Mouse (Mus musculus): Measurements from ENCODE around the gene Litaf. TPM values are rescaled to one million over a fixed set of nuclear protein-coding genes. Genes with fewer than 3 reads are reported as not detected.

Litaf gene
- polyA plus RNA-seq, 1 experiment = 102 TPM

DNA sequence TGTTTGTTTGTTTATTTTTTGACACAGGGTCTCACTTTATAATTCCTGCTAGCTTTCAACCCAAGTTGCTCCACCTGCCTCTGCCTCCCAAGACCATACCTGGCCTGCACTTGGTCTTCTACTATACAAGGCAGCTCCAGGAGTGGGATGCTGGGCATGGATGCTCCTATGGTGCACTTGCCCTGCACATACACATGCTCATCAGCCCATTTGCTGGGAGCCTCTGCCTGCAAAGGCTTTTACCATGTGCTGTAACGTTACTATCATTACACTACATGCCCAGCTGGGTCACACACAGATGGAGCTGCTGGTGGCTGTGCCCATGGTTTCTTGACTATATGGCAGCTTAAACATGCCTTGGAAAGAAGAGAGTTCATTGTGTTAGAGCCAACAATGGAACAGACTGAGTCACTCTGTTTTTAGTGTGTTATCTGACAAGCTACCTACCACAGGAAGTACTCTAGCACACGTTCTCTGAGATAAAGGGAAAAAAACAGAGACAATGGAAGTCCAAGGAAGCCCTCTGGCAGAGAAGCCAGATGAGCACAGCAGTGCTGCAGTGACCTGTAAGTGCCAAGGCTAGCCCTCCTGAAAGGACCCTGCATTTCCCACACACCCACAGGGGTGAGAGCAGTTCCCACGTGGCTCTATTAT, 12.4 kb upstream of the Litaf start:
- H3K4me3 ChIP-seq (ENCODE audit: low read depth, low read length) = no peak overlapping the region
- TF ChIP-seq CTCF (IDR thresholded peaks at IDR 0.05; ENCODE audit: low read depth, low read length) = no peak
- TF ChIP-seq POLR2A (IDR thresholded peaks at IDR 0.05; ENCODE audit: insufficient read depth, low read length) = no peak
- TF ChIP-seq EP300 (IDR thresholded peaks at IDR 0.05; ENCODE audit: insufficient read depth, low read depth, low read length) = no peak
- H3K27ac ChIP-seq (ENCODE audit: insufficient read depth, low read length) = no peak overlapping the region
- H3K9me3 ChIP-seq (replicated peaks; ENCODE audit: control insufficient read depth, insufficient read depth, low read length, poor library complexity, severe bottlenecking) = no peaks in the 10 kb centered on the region; the same call in 1 of the 2 replicates
- no peaks in the 10 kb centered on the region for H3K27me3 ChIP-seq (ENCODE audit: control insufficient read depth, insufficient read depth, low read length, poor library complexity, severe bottlenecking)
- H3K36me3 ChIP-seq (ENCODE audit: control insufficient read depth, insufficient read depth, low read length, poor library complexity, severe bottlenecking) = peaks cover 11% of the 10 kb centered on the region
- H3K9ac ChIP-seq (ENCODE audit: low read depth, poor library complexity, severe bottlenecking) = no peak overlapping the region
- H3K4me1 ChIP-seq (ENCODE audit: control insufficient read depth, insufficient read depth, low read length) = no peaks in the 10 kb centered on the region

DNA sequence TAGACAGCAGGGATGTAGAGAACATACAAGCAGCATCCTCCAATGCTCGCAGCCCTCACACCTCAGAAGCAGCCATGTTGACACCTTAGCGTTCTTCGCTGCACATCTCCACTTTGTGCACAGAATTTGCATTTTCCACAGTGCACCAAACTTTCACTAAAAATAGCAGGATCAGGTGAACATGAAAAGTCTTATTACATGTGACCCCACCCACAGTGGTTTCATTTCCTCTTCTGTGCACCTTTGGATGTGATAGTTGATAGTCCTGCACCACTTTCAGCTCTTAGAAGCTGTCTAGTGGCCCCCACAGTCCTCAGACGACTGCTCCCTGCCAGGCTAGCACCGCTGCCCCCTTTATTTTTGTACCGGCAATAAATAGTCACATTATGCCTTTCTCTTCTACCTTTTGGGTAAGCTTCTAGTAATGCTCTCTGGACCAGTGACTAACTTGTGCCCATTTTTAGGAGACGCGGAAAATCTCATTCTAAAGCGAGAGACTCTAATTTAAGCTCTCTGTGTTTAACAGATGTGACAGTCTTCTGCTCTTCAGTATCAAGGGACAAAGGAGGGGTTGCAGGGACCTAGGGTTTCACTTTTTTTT, 11.7 kb upstream of the Litaf start:
- Histone ChIP-seq H3K9me3 (replicated peaks; ENCODE audit: control insufficient read depth, insufficient read depth, low read length, poor library complexity, severe bottlenecking) (no peaks in the 10 kb centered on the region; the same call in 1 of the 2 replicates), H3K9ac (ENCODE audit: low read depth, poor library complexity, severe bottlenecking) (no peak overlapping the region), H3K27me3 (ENCODE audit: control insufficient read depth, insufficient read depth, low read length, poor library complexity, severe bottlenecking) (no peaks in the 10 kb centered on the region), H3K27ac (ENCODE audit: insufficient read depth, low read length) (no peak overlapping the region), H3K36me3 (ENCODE audit: control insufficient read depth, insufficient read depth, low read length, poor library complexity, severe bottlenecking) (peaks cover 10% of the 10 kb centered on the region), H3K4me1 (ENCODE audit: control insufficient read depth, insufficient read depth, low read length) (no peaks in the 10 kb centered on the region), H3K4me3 (ENCODE audit: low read depth, low read length) (no peak overlapping the region)
- TF ChIP-seq EP300 (IDR thresholded peaks at IDR 0.05; ENCODE audit: insufficient read depth, low read depth, low read length) = no peak
- no peak for TF ChIP-seq POLR2A (IDR thresholded peaks at IDR 0.05; ENCODE audit: insufficient read depth, low read length)
- TF ChIP-seq CTCF (IDR thresholded peaks at IDR 0.05; ENCODE audit: low read depth, low read length) = no peak

DNA sequence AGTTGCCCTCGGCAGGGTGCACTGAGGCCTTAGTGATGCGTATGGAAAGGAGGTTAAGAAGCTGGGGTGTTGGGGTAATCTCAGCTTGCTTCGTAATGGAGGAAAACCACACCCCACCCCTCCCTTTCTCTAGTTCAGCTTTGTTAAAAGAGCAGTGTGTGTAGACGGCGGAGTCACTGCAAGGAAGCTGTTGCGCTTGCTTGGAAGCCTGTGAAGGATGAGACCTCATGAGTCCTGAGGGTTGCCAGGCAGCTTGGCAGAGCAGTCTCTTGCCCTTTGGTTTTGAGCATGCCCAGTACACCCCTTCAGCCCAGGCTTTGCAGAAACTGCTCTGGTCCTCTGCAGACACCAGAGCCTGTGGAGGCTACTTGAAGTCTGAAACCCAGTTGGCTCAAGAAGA, 7.1 kb upstream of the Litaf start:
- H3K27ac ChIP-seq (ENCODE audit: insufficient read depth, low read length) = no peak overlapping the region
- no peak overlapping the region for H3K4me3 ChIP-seq (ENCODE audit: low read depth, low read length)
- H3K9ac ChIP-seq (ENCODE audit: low read depth, poor library complexity, severe bottlenecking) = no peak overlapping the region
- TF ChIP-seq EP300 (IDR thresholded peaks at IDR 0.05; ENCODE audit: insufficient read depth, low read depth, low read length) = no peak
- no peak for TF ChIP-seq CTCF (IDR thresholded peaks at IDR 0.05; ENCODE audit: low read depth, low read length)
- TF ChIP-seq POLR2A (IDR thresholded peaks at IDR 0.05; ENCODE audit: insufficient read depth, low read length) = no peak
- H3K4me1 ChIP-seq (ENCODE audit: control insufficient read depth, insufficient read depth, low read length) = no peaks in the 10 kb centered on the region
- H3K27me3 ChIP-seq (ENCODE audit: control insufficient read depth, insufficient read depth, low read length, poor library complexity, severe bottlenecking) = no peaks in the 10 kb centered on the region
- peaks cover 7% of the 10 kb centered on the region for H3K36me3 ChIP-seq (ENCODE audit: control insufficient read depth, insufficient read depth, low read length, poor library complexity, severe bottlenecking)
- H3K9me3 ChIP-seq (replicated peaks; ENCODE audit: control insufficient read depth, insufficient read depth, low read length, poor library complexity, severe bottlenecking) = no peaks in the 10 kb centered on the region; the same call in 1 of the 2 replicates

DNA sequence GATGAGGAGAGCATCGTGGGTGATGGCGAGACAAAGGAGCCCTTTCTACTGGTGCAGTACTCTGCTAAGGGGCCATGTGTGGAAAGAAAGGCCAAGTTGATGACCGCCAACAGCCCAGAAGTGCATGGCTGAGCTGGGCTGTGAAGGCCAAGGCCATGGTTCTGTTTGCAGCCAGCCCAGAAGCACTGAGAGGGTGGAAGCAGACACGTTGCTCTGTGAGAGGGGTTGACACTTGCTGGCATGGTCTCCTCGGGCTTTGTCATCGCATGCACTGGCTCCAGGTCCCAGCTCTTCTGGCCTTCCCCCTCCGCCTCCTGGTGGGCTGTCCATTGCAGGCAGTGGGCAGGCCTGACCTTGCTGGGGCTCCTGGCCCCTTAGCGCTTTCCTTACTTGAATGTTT, 6.5 kb upstream of the Litaf start:
- no peaks in the 10 kb centered on the region; the same call in 1 of the 2 replicates for H3K9me3 ChIP-seq (replicated peaks; ENCODE audit: control insufficient read depth, insufficient read depth, low read length, poor library complexity, severe bottlenecking)
- no peak overlapping the region for H3K27ac ChIP-seq (ENCODE audit: insufficient read depth, low read length)
- H3K4me3 ChIP-seq (ENCODE audit: low read depth, low read length) = no peak overlapping the region
- TF ChIP-seq EP300 (IDR thresholded peaks at IDR 0.05; ENCODE audit: insufficient read depth, low read depth, low read length) = no peak
- no peak for TF ChIP-seq POLR2A (IDR thresholded peaks at IDR 0.05; ENCODE audit: insufficient read depth, low read length)
- TF ChIP-seq CTCF (IDR thresholded peaks at IDR 0.05; ENCODE audit: low read depth, low read length) = no peak
- no peak overlapping the region for H3K9ac ChIP-seq (ENCODE audit: low read depth, poor library complexity, severe bottlenecking)
- H3K36me3 ChIP-seq (ENCODE audit: control insufficient read depth, insufficient read depth, low read length, poor library complexity, severe bottlenecking) = peaks cover 7% of the 10 kb centered on the region
- no peaks in the 10 kb centered on the region for H3K4me1 ChIP-seq (ENCODE audit: control insufficient read depth, insufficient read depth, low read length)
- no peaks in the 10 kb centered on the region for H3K27me3 ChIP-seq (ENCODE audit: control insufficient read depth, insufficient read depth, low read length, poor library complexity, severe bottlenecking)

DNA sequence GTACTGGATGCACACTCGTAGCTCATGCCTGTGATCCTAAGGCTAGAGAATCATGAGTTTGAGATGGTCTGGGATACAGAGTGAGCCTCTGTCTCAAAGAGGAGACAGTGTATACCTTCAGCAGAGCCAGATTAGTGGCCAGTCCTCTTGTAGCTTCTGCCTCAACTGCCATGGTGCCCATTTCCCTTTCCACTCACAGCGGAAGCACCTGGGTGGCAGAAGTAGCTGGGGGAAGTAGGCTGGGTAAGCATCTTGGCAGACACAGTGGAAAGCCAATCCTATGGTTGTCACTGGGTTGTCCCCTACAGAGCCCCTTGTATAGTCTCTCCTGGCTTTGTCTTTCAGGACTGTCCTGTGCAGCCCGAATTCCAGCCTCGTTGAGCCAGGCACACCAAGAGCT, 5.9 kb upstream of the Litaf start:
- Histone ChIP-seq H3K27me3 (ENCODE audit: control insufficient read depth, insufficient read depth, low read length, poor library complexity, severe bottlenecking) (no peaks in the 10 kb centered on the region), H3K9me3 (replicated peaks; ENCODE audit: control insufficient read depth, insufficient read depth, low read length, poor library complexity, severe bottlenecking) (no peaks in the 10 kb centered on the region; the same call in 1 of the 2 replicates), H3K4me1 (ENCODE audit: control insufficient read depth, insufficient read depth, low read length) (no peaks in the 10 kb centered on the region), H3K27ac (ENCODE audit: insufficient read depth, low read length) (no peak overlapping the region), H3K36me3 (ENCODE audit: control insufficient read depth, insufficient read depth, low read length, poor library complexity, severe bottlenecking) (peaks cover 7% of the 10 kb centered on the region), H3K9ac (ENCODE audit: low read depth, poor library complexity, severe bottlenecking) (no peak overlapping the region), H3K4me3 (ENCODE audit: low read depth, low read length) (no peak overlapping the region)
- TF ChIP-seq POLR2A (IDR thresholded peaks at IDR 0.05; ENCODE audit: insufficient read depth, low read length) (no peak), EP300 (IDR thresholded peaks at IDR 0.05; ENCODE audit: insufficient read depth, low read depth, low read length) (no peak), CTCF (IDR thresholded peaks at IDR 0.05; ENCODE audit: low read depth, low read length) (no peak)

DNA sequence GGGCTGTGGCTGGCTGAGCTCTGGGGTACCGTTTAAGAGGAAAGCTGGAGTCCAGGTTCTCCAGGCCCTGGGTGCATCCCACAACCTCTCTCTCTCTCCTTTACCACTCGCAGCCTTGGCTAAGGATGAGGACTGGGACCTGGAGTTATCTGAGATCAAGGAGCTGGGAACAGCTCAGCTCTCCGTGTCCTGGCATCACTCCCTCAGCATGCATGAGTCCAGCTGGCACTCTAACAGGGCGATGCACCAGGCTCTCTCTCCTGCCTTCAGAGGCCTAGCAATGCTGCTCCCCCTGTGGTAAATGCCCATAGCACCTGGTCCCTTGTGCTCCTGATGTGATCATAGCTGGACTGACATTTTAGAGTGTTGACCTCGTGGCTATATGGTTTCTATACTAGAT, 5.2 kb upstream of the Litaf start:
- Histone ChIP-seq H3K4me3 (ENCODE audit: low read depth, low read length) (no peak overlapping the region), H3K9ac (ENCODE audit: low read depth, poor library complexity, severe bottlenecking) (no peak overlapping the region), H3K27me3 (ENCODE audit: control insufficient read depth, insufficient read depth, low read length, poor library complexity, severe bottlenecking) (no peaks in the 10 kb centered on the region), H3K9me3 (replicated peaks; ENCODE audit: control insufficient read depth, insufficient read depth, low read length, poor library complexity, severe bottlenecking) (no peaks in the 10 kb centered on the region; the same call in 1 of the 2 replicates), H3K27ac (ENCODE audit: insufficient read depth, low read length) (no peak overlapping the region), H3K36me3 (ENCODE audit: control insufficient read depth, insufficient read depth, low read length, poor library complexity, severe bottlenecking) (peaks cover 7% of the 10 kb centered on the region), H3K4me1 (ENCODE audit: control insufficient read depth, insufficient read depth, low read length) (no peaks in the 10 kb centered on the region)
- no peak for TF ChIP-seq EP300 (IDR thresholded peaks at IDR 0.05; ENCODE audit: insufficient read depth, low read depth, low read length)
- TF ChIP-seq POLR2A (IDR thresholded peaks at IDR 0.05; ENCODE audit: insufficient read depth, low read length) = no peak
- no peak for TF ChIP-seq CTCF (IDR thresholded peaks at IDR 0.05; ENCODE audit: low read depth, low read length)
